Mouse (Mus musculus): Measurements from ENCODE around the gene Ifitm3. TPM values are rescaled to one million over a fixed set of nuclear protein-coding genes. Genes with fewer than 3 reads are reported as not detected.

Gene Ifitm3
- total RNA-seq, 2 experiments from 2014 or later: 11.1 to 11.4 TPM

Other genes with a start within 250 kb of the Ifitm3 start
- not detected for gene Cyp2e1, start 247.0 kb downstream of the Ifitm3 start, total RNA-seq (2021)
- under 1 TPM in 1 of 2 experiments, not detected in 1; 0.40 TPM for gene Syce1, start 222.9 kb downstream of the Ifitm3 start, total RNA-seq (2021)
- gene Zfp941, start 188.6 kb downstream of the Ifitm3 start, total RNA-seq (2021): 10 to 100 TPM; 12.3 to 13.3 TPM
- 1 to 10 TPM; 1.8 to 2.9 TPM for gene Urah, start 175.8 kb downstream of the Ifitm3 start, total RNA-seq (2021)
- not detected for gene Scgb1c1, start 165.2 kb downstream of the Ifitm3 start, total RNA-seq (2021)
- gene Odf3, start 163.0 kb downstream of the Ifitm3 start, total RNA-seq (2021): not detected
- not detected for gene Gm45785, start 154.4 kb downstream of the Ifitm3 start, total RNA-seq (2021)
- 10 to 100 TPM; 76.8 to 83.7 TPM for gene Ric8a, start 153.8 kb downstream of the Ifitm3 start, total RNA-seq (2021)
- 10 to 100 TPM; 27.2 to 28.1 TPM for gene Bet1l, start 153.2 kb downstream of the Ifitm3 start, total RNA-seq (2021)
- 100 to 1,000 TPM; 113 to 119 TPM for gene Psmd13, start 128.8 kb downstream of the Ifitm3 start, total RNA-seq (2021)
- gene Sirt3, start 128.5 kb downstream of the Ifitm3 start, total RNA-seq (2021): 10 to 100 TPM; 64.6 to 71.8 TPM
- 1 to 10 TPM; 1.2 to 1.3 TPM for gene Cox8b, start 110.3 kb downstream of the Ifitm3 start, total RNA-seq (2021)
- under 1 TPM; 0.30 to 0.35 TPM for gene Nlrp6, start 89.9 kb downstream of the Ifitm3 start, total RNA-seq (2021)
- 1 to 10 TPM; 3.9 to 4.0 TPM for gene Pgghg, start 69.4 kb downstream of the Ifitm3 start, total RNA-seq (2021)
- not detected for gene Ifitm5, start 60.5 kb downstream of the Ifitm3 start, total RNA-seq (2021)
- not detected for gene Gm45717, start 54.8 kb downstream of the Ifitm3 start, total RNA-seq (2021)
- gene Ifitm2, start 54.8 kb downstream of the Ifitm3 start, total RNA-seq (2021): 10 to 100 TPM in 1 of 2 experiments, 1 to 10 TPM in 1; 8.4 to 14.1 TPM
- 1 to 10 TPM; 1.6 to 3.8 TPM for gene Ifitm1, start 43.5 kb downstream of the Ifitm3 start, total RNA-seq (2021)
- gene Ifitm6, start 7.2 kb upstream of the Ifitm3 start, total RNA-seq (2021): under 1 TPM in 1 of 2 experiments, not detected in 1; 0.63 TPM
- not detected for gene Gm17387, start 18.4 kb upstream of the Ifitm3 start, total RNA-seq (2021)
- gene B4galnt4, start 50.3 kb upstream of the Ifitm3 start, total RNA-seq (2021): 10 to 100 TPM; 92.2 to 92.3 TPM
- gene Pkp3, start 67.4 kb upstream of the Ifitm3 start, total RNA-seq (2021): not detected
- 1 to 10 TPM; 1.7 to 2.4 TPM for gene Sigirr, start 89.8 kb upstream of the Ifitm3 start, total RNA-seq (2021)
- not detected for gene Ano9, start 107.0 kb upstream of the Ifitm3 start, total RNA-seq (2021)
- gene Ptdss2, start 111.6 kb upstream of the Ifitm3 start, total RNA-seq (2021): 10 to 100 TPM; 48.5 to 64.9 TPM
- 10 to 100 TPM; 36.1 to 40.2 TPM for gene Rnh1, start 162.1 kb upstream of the Ifitm3 start, total RNA-seq (2021)
- gene Hras, start 183.2 kb upstream of the Ifitm3 start, total RNA-seq (2021): 100 to 1,000 TPM; 209 to 213 TPM
- 1 to 10 TPM; 4.5 to 5.9 TPM for gene Lrrc56, start 183.4 kb upstream of the Ifitm3 start, total RNA-seq (2021)
- not detected for gene Lmntd2, start 203.3 kb upstream of the Ifitm3 start, total RNA-seq (2021)
- gene Rassf7, start 205.1 kb upstream of the Ifitm3 start, total RNA-seq (2021): under 1 TPM; 0.73 to 0.82 TPM
- 10 to 100 TPM; 79.9 to 86.9 TPM for gene Phrf1, start 218.0 kb upstream of the Ifitm3 start, total RNA-seq (2021)

Measured in layer of hippocampus, postnatal 36 days (tissue).